Mouse (Mus musculus): ENCODE data around the gene Angptl2. TPM values are rescaled to one million over a fixed set of nuclear protein-coding genes. Genes with fewer than 3 reads are reported as not detected.

Angptl2 gene
- polyA plus RNA-seq, 1 experiment from 2014 or later = 30.3 TPM

DNA sequence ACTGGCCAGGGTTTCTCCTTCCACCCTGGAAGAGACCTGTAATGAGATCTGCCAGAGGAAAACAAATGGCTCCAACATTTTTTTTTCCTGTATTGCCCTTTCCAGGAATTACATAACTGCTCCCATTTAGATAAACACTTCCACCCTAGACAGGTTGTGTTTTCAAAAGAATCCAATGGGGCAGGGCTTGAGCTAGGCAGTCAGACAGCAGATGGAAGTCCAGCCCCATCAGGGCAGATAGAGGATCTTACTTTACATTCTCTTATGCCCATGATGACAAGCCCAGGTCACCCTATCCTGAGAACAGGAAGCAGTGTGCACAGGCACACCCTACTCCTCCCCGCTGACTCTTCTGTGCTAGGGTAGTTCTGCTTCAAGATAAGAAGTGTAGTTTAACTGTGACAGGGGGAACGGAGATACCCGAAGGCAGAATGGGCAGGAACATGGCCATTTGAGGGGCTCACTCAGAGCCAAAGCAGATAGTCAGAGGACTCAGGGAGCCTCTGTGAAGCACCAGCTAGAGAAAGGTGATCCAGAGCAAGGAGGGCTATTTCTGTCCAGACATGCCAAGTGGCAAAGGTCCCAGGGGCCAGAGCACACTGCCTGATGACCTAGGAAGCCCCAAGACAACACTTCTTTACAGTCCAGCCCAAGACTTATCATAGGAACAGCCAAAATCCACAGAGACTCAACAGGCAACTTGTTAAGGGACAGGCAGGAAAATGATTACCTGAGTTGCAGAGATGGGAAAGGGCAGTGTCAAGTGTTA, 41.1 kb downstream of the Angptl2 start:
- H3K4me2 ChIP-seq = no peak overlapping the region
- no peak for DNase-seq
- no peak overlapping the region for H3K27ac ChIP-seq (ENCODE audit: low read depth)
- ATAC-seq (ENCODE audit: insufficient read depth) = no peak
- H3K27me3 ChIP-seq (ENCODE audit: insufficient read depth, low read length) = no peaks in the 10 kb centered on the region
- no peak overlapping the region for H3K9ac ChIP-seq
- no peaks in the 10 kb centered on the region for H3K9me3 ChIP-seq (ENCODE audit: low read depth, low read length)
- no peak overlapping the region for H3K4me3 ChIP-seq (ENCODE audit: low read depth, low read length)
- H3K4me1 ChIP-seq (ENCODE audit: insufficient read depth) = 0 out of 2 replicates have a peak, but pooled peaks cover 4% of the 10 kb centered on the region
- 66% methylated on average over 3 of the region's 3 CpGs for WGBS
- H3K36me3 ChIP-seq (ENCODE audit: insufficient read depth) = no peaks in the 10 kb centered on the region
- no peak for TF ChIP-seq CTCF (IDR thresholded peaks at IDR 0.05; ENCODE audit: low read depth)

DNA sequence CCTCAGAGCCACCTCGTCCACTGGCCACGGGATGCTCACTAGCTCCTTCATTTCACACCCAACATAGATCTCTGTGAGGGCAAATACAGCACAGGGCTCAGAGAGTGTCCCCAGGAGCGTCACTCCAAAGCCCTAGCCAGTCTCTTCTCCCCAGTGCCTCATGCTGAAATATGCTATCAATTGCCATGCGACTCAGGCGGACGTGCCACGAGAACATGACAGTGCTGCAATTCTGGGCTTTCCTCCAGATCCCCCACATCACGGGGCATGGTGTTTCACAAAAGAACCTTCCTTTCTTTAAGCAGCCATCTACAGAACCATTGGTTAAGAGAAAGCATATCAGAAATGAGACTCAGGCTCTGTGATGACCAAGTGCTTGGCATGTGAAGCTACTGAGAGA, 44.9 kb downstream of the Angptl2 start:
- no peak overlapping the region for H3K4me3 ChIP-seq (ENCODE audit: low read depth, low read length)
- no peaks in the 10 kb centered on the region for H3K27me3 ChIP-seq (ENCODE audit: insufficient read depth, low read length)
- 75% methylated on average over 8 of the region's 8 CpGs for WGBS
- no peaks in the 10 kb centered on the region for H3K4me1 ChIP-seq (ENCODE audit: insufficient read depth)
- no peaks in the 10 kb centered on the region for H3K9me3 ChIP-seq (ENCODE audit: low read depth, low read length)
- no peak overlapping the region for H3K9ac ChIP-seq
- TF ChIP-seq CTCF (IDR thresholded peaks at IDR 0.05; ENCODE audit: low read depth) = no peak
- H3K4me2 ChIP-seq = no peak overlapping the region
- ATAC-seq (ENCODE audit: insufficient read depth) (no peak), DNase-seq (no peak)
- no peaks in the 10 kb centered on the region for H3K36me3 ChIP-seq (ENCODE audit: insufficient read depth)
- H3K27ac ChIP-seq (ENCODE audit: low read depth) = no peak overlapping the region

DNA sequence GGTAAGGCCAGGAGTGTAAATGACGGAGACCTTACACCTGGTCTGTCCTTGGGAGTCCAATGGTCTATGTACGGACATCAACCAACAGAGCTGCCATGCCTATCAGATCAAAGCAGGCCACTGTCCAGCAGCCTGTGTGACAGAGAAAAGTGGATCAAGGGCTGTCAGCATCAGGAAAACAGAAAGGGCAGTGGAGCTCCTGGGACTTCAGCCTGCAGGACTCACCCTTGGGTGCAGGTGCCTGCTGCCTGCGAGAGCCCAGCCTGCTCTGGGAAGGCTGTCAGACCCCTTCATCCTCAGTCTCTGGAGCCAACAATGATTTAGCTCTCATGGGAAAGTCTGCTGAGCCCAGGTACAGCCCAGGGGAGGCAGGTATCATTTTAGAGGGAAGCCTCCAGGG, 45.6 kb downstream of the Angptl2 start:
- Histone ChIP-seq H3K9me3 (ENCODE audit: low read depth, low read length) (no peaks in the 10 kb centered on the region), H3K36me3 (ENCODE audit: insufficient read depth) (no peaks in the 10 kb centered on the region), H3K27me3 (ENCODE audit: insufficient read depth, low read length) (no peaks in the 10 kb centered on the region), H3K4me1 (ENCODE audit: insufficient read depth) (no peaks in the 10 kb centered on the region), H3K27ac (ENCODE audit: low read depth) (no peak overlapping the region), H3K4me2 (no peak overlapping the region), H3K4me3 (ENCODE audit: low read depth, low read length) (no peak overlapping the region), H3K9ac (no peak overlapping the region)
- whole genome bisulfite sequencing = 81% methylated on average over 3 of the region's 3 CpGs
- no peak for DNase-seq
- no peak for ATAC-seq (ENCODE audit: insufficient read depth)
- no peak for TF ChIP-seq CTCF (IDR thresholded peaks at IDR 0.05; ENCODE audit: low read depth)

DNA sequence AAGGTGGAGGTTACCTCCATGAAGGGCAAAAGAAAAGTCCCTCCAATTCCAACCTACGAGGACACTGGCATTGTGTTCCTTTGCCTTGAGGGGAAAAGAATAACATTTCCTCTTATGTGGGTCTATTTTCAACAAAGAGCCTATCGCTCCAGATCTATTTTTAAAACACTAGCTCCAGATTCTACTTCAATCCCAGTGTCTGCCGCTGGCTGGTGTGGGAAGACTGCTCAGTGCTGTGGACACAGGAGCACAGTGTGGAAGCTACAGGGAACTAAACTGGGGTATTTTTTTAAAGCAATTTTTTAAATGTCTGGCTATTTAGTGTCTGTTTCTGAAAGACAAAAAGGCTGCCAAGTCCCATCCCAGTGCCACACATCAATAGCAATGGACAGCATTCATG, 49.9 kb downstream of the Angptl2 start:
- WGBS = 59% methylated on average over 3 of the region's 3 CpGs
- H3K36me3 ChIP-seq (ENCODE audit: insufficient read depth) = no peaks in the 10 kb centered on the region
- H3K9ac ChIP-seq = no peak overlapping the region; the same call in 1 of the 2 replicates
- peak overlapping the region; percentile 26; the same call in 1 of the 2 replicates for H3K27ac ChIP-seq (ENCODE audit: low read depth)
- TF ChIP-seq CTCF (IDR thresholded peaks at IDR 0.05; ENCODE audit: low read depth) = no peak
- no peaks in the 10 kb centered on the region for H3K9me3 ChIP-seq (ENCODE audit: low read depth, low read length)
- H3K4me2 ChIP-seq = no peak overlapping the region
- no peaks in the 10 kb centered on the region for H3K27me3 ChIP-seq (ENCODE audit: insufficient read depth, low read length)
- ATAC-seq (ENCODE audit: insufficient read depth) (no peak), DNase-seq (no peak)
- H3K4me1 ChIP-seq (ENCODE audit: insufficient read depth) = no peaks in the 10 kb centered on the region
- H3K4me3 ChIP-seq (ENCODE audit: low read depth, low read length) = no peak overlapping the region

DNA sequence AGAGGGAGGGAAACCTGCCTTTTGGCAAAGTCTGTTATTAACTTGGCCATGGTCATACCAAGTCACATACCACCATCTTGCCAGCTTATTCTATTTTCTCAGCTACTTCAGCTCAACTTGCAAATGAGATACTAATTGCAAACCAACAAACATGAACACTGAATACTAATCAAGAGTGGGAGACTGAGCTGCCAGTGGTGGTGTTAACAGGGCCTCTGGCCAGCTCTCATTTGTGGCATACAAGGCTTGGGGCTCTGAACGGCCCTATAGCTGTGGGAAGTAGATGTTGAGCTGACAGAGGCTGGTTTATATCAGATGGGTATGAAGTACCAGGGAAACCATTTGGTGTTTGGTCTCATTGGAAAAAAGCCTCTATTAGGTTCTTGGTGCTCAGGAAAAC, 51.2 kb downstream of the Angptl2 start:
- Histone ChIP-seq H3K9me3 (ENCODE audit: low read depth, low read length) (no peaks in the 10 kb centered on the region), H3K36me3 (ENCODE audit: insufficient read depth) (no peaks in the 10 kb centered on the region), H3K4me2 (no peak overlapping the region), H3K27ac (ENCODE audit: low read depth) (no peak overlapping the region), H3K27me3 (ENCODE audit: insufficient read depth, low read length) (no peaks in the 10 kb centered on the region), H3K4me1 (ENCODE audit: insufficient read depth) (no peaks in the 10 kb centered on the region), H3K4me3 (ENCODE audit: low read depth, low read length) (no peak overlapping the region), H3K9ac (no peak overlapping the region)
- TF ChIP-seq CTCF (IDR thresholded peaks at IDR 0.05; ENCODE audit: low read depth) = no peak
- WGBS = 73% methylated on average over 1 of the region's 1 CpGs
- ATAC-seq (ENCODE audit: insufficient read depth) (no peak), DNase-seq (no peak)

DNA sequence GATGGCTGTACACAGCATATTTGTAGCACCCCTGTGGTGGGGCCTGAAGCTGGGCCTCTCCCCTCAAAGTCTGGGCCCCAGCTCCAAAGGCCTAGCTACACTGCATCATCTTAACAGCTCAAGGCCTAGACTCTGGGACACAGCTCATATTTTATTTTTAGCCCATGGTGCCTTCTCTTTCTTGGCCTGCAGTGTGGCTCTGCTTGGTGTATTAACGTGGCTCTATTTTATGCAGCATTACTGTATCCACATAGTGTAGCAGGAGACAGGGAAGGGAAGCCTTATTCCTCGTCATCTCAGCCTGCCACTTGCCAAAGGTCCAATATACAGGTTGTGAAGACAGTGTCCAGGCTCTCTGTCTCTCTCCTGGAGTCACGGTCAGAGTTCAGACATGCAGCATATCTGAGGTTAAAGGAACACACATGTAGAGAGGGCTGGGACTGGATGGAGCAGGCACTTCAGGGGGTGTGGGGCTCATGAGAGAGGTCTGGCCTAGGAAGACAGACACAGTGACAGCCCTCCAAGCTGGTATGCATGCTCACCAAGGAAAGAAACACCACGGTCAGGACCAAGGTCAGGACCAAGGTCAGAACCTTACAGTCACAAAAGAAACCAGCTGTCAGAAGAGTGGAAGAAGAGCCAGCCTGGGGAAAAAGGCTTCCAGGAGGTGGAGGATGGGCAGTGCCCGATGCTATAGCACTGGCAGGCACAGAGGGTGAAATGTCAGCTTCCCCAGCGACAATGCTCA, 52.7 kb downstream of the Angptl2 start:
- ATAC-seq (ENCODE audit: insufficient read depth) (no peak), DNase-seq (no peak)
- no peaks in the 10 kb centered on the region for H3K4me1 ChIP-seq (ENCODE audit: insufficient read depth)
- no peaks in the 10 kb centered on the region for H3K9me3 ChIP-seq (ENCODE audit: low read depth, low read length)
- no peaks in the 10 kb centered on the region for H3K36me3 ChIP-seq (ENCODE audit: insufficient read depth)
- H3K27me3 ChIP-seq (ENCODE audit: insufficient read depth, low read length) = no peaks in the 10 kb centered on the region
- no peak overlapping the region for H3K9ac ChIP-seq
- WGBS = 63% methylated on average over 6 of the region's 6 CpGs
- no peak overlapping the region for H3K4me2 ChIP-seq
- TF ChIP-seq CTCF (IDR thresholded peaks at IDR 0.05; ENCODE audit: low read depth) = no peak
- no peak overlapping the region for H3K4me3 ChIP-seq (ENCODE audit: low read depth, low read length)
- H3K27ac ChIP-seq (ENCODE audit: low read depth) = no peak overlapping the region

DNA sequence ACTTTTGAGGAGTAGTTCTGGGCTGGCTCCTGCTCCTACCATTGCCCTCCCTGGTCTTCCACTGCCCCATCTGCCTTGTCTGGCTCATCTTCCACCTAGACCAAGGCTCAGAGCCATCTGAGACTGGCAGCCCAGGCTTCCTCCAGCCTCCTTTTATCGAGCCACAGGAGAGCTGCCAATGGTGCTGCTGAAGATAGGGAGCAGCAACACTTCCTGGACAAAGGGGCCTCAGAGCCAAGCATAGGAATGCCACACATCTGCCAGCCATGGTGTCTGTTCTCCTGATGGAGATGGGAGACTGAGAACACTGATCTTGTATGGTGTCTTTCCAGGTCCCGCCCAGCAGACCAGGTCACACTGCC, 53.2 kb downstream of the Angptl2 start:
- Histone ChIP-seq H3K4me3 (ENCODE audit: low read depth, low read length) (no peak overlapping the region), H3K9me3 (ENCODE audit: low read depth, low read length) (no peaks in the 10 kb centered on the region), H3K9ac (no peak overlapping the region), H3K27ac (ENCODE audit: low read depth) (no peak overlapping the region), H3K36me3 (ENCODE audit: insufficient read depth) (no peaks in the 10 kb centered on the region), H3K27me3 (ENCODE audit: insufficient read depth, low read length) (no peaks in the 10 kb centered on the region), H3K4me1 (ENCODE audit: insufficient read depth) (no peaks in the 10 kb centered on the region), H3K4me2 (no peak overlapping the region)
- ATAC-seq (ENCODE audit: insufficient read depth) (no peak), DNase-seq (no peak)
- TF ChIP-seq CTCF (IDR thresholded peaks at IDR 0.05; ENCODE audit: low read depth) = no peak
- 77% methylated on average over 2 of the region's 2 CpGs for WGBS

All from lung, embryonic 14.5 days (tissue).